Mouse (Mus musculus) frontal cortex, postnatal 10 days (tissue): Measurements from ENCODE around the gene Zfp37.
A peak's percentile ranks its signal among the peaks of the same experiment; 100 is the strongest.
"Not testable (repeated sequence)": the region's sequence is repeated elsewhere in the genome, so short reads cannot be mapped to it uniquely, and the experiment has no call there.

Experiments
- DNase-seq, 2 experiments: peaks; one replicate each; pipeline ENCODE4 v3.0.0; 2022; ENCODE audit warnings: low spot score in 2 of 2, mixed read lengths in 1 of 2

The Zfp37 gene

DNA sequence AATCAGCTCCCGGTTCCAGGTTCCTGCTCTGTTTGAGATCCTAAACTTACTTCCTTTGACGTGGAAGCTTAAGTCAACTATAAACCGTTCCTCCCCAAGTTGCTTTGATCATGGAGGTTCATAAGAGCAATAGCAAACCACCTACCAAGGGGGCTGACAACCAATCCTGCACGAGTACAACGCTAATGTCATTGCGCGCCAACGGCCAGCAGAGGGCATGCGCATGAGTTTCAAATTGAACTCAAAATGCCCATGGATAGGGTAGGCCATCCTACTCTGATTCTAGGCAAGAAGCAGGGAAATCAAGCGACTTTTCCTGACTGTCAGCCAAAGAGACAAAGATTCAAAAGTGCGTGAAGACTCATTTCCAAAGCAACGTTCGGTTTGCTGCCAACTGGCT lies at the start of gene Zfp37:
Zfp37 (minus strand) TSS at position 279 of the 400 bp plus-strand sequence.
- no peak for DNase-seq

DNA sequence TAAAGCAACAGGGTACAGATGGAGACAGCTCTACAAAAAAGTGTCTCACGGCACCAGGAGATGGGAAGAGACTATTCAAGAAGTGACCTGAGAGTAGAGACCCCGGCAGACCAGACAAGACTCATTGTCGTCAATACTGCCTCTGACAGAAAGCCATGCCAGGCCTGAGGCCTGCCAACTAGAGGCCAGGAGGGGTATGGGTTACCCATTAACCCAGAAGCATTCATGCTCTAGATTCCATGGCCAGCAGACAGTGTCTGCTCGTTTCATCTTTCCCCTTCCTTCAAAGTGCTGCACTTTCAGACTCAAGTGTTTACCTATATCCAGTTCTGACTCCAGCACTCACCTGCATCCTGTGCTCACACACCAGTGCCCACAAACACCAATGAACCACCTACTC lies 47.2 kb upstream of the Zfp37 start:
- DNase-seq: no peak

DNA sequence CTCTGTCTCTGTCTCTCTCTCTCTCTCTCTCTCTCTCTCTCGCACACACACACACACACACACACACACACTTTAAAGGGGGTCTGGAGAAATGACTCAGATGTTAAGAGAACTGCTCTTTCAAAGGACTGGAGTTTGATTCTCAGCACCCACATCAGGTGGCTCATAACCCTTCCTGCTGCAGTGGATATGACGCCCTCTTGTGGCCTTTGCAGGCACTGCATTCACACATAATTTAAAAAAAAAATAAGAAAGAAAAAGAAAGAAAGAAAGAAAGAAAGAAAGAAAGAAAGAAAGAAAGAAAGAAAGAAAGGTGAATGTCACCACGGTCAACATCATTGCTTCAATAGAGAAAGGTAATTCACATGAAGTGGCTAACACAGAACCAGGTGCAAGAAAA lies 46.4 kb upstream of the Zfp37 start:
- DNase-seq: no peak

DNA sequence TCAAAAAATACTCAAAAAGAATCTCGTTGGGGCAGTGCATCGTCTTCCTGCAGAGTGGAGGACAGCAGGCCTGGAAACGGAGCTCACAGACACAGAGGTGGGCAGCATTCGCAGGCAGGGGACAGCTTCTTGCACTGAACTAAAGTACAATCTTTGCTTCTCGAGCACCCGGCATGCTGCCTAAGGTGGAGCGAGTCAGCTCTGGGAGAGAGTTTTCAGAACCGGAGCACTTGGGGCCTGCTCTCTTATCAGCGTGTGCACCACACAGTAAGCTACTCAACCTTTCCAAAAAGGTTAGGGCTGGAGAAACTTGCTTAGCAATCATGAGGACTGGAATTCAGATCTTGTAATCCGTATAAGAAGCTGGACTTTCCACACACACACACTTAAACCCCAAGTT lies 45.8 kb upstream of the Zfp37 start:
- DNase-seq: no peak

DNA sequence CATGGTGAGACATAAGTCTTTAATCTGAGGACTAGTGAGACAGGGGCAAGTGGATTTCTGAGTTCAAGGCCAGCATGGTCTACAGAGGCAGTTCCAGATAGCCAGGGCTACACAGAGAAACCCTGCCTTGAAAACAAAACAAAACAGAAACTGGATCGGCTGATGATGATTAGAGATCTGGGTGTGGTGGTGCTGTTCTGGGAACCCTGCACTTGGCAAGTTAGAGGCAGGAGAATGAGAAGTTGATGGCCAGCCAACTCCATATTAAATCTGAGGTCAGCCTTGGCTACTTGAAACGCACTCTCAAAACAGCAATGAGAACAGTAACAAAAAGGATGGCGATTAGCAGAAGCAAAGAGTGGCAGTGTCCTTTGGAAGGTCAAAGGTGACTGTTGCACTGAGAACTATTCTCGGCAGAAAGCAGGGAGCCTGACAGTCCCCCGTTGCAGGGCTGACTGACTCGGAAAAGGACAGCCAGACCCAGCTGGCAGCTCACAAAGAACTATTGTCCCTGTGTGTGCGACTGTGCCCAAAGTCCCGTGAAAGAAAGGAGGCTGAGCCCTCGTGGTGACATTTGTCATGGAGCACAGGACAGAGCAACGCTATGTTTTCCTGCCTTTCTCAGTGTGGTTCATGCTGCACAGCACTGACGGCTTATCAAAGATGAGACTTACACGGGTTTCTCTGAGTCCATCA lies 44.1 kb upstream of the Zfp37 start:
- no peak for DNase-seq

DNA sequence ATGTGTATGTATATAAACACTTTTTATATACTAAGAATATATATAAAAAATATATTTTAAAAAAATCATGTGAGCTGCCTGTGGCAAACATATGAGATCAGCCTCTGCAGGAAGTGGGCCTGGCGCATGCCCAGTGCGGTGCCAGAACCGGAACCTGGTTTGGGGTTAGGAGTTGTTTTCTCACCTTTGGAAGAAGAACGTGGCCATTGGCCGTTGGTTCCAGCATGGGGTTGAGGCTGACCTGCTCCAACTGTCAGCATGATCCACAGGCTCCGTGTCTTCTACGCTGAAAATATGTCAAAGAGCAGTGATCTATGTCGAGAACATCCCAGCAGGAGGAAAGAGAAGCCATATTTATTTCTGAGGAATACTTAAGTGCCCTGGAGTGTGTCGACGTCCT lies 43.1 kb upstream of the Zfp37 start:
- no peak for DNase-seq

DNA sequence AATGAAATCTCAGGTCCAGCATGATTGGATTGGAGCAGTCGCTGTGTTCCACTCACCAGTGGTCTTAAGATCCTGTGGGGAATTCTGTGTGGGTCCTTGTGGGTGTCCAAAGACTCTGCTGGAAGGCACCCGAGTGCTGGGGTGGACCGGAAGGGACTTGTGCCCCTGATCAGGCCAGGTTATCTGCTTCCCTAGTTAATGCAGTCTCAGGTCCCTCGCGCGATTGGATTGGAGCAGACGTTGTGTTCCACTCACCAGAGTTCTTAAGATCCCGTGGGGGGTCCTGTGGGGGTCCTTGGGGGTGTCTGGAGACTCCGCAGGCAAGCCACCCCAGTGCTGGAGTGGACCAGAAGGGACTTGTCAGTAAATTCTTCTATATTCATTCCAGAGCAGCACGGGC lies 41.8 kb upstream of the Zfp37 start:
- DNase-seq: no peak

DNA sequence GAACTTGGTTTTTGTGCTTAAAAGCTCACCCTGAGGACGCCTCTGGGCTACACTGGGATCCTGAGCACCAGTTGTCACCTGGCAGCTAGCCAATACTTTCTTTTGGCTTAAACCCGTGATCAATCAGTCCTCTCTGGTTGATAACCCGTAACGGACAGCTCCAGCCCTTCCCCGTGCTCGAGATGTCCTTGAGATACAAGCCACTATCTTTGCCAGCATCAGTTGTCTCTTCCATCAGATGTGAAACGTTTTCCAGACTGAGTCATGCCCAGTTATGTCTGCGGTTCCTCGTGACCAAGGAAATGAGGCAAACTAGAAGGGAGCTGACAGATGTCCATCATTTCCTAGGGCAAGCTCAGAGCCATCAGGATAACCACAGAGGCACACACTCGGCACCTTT lies 36.3 kb upstream of the Zfp37 start:
- no peak for DNase-seq

DNA sequence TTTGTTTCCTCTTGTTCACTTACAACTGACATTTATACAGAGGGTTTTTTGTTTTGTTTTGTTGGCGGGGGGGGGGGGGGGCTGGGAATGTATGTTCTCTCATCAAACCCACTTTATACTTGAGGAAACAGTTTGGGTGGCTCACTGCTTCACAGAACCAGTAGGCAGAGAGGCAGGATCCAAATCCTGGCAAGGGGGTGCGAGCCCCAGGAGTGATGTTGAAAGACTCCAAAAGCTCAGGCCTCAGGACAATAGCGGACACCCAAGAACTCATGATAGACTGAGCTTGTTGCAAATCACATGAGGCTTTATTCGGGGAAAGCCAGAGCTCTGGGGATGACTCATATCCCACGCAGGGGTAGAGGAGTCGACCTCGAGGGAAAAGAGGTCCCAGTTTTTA lies 35.2 kb upstream of the Zfp37 start:
- DNase-seq: not testable (repeated sequence)

DNA sequence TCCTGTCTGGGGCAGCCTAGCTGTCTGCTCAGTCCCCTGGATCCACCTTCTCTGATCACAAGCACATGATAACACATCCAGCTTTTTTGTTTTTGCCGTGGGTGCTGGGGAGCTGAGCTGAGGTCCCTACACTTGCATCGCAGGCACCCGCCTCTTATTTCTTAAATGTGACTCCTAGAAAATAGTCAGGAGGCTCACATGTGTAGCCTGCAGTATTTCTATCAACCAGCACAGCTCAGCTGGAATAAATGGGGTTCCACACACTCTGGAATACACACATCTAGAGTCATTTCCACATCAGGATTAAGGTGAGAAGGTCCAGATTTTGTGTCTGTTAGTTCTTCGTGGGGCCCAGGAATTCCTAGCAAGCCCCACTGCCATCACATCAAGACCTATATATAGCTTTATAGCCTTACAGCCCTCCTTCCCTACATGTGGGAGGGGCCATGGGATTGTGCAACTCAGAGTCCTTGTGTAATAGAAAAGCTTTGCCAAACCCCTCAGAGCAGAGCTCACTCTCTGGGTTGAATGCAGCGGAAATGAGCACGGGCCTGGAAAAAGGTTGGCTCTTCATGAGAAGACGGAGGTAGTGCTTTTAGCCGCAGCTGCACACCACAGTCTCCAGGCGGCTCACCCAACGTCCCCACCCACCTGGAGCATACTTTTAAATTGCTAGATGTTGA lies 34.4 kb upstream of the Zfp37 start:
- DNase-seq: no peak

DNA sequence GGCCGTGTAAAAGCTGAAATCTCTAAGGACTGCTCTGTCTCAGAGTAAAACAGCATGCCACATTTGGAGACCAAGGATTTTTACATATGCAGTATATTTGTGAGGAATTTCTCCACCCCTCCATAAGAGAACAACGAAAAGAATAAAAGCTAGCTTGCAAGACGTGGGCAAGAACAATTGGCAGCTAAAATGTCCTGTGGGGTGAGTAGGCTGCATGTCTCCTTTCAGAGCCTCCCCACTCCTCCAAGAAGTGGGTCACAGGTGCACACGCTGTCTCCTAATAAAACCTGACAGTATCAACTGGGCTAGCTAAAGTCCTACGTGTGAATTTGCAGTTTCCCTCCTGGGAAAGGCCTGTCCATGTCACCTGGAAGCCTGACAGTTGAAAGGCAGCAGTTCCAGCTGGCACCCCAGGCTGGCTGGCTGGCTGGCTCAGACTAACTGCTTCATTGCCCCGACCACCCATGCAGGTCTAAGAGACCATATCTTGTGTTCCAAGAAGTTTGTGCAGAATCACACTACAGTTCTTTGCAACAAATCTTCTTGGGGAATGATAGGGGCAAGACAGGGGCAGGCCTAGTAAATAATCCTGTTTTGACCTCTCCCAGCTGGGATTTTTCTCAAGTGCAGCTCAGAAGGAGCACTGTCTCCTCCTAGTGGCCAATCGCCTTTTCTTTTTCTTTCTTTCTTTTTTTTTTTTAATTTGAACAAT lies 32.4 kb upstream of the Zfp37 start:
- DNase-seq: no peak

DNA sequence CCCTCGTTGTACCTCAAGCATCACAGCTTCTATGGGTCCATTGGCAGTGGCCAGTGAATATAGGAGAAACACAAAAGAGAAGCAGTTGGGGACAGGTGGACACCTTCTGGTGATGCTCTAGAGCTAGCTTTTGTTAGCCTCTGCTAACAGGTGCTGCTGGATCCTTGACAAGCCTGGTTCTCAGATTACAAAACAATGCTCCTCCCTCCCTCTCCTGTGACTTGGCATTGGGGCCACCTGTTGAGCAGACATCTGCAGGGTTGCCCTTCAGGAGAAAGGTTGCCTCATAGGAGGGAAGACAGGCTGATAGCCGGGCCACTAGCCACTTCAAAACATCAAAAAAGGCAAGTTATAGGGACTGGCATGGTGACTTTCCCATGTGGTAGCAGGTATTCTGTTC lies 31.4 kb upstream of the Zfp37 start, which contains the start of gene Slc31a2:
Slc31a2 (plus strand) TSS at position 287 of the 400 bp plus-strand sequence.
- DNase-seq: no peak

DNA sequence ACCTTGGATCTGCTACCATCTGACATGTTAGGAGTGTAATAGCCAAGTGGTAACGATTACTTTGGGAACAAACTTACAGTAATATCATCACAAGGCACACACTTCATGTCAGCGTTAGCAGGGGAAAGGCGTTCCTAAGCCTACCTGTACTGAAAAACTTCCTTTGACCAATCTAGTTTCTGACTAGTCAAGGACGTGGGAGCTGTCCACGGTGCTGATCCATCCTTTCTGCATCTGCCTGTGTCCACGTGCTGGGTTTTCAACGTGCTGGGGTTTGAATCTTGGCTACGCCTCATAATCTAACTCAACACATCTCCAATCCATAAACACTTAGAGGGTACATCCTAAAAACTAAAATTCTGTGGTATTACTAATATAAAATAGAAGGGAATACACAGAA lies 26.1 kb upstream of the Zfp37 start:
- DNase-seq: no peak

DNA sequence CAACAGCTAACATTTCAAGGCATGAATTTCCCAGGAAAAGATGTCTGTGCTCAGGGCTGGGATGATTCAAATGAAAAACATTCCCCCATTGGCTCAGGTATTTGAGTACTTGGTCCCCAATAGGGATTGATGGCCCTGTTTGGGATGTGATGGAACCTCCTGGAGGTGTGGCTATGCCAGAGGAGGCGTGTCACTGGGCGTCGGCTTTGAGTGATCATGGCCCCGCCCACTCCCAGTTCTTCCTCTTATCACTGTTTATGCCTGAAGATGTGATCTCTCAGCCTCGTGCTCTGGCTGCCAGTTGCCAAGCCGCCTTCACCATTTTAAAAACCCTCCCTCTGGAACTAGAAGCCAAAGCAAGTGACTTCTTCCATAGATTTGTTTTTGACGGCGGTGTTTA lies 23.7 kb upstream of the Zfp37 start:
- DNase-seq: no peak

DNA sequence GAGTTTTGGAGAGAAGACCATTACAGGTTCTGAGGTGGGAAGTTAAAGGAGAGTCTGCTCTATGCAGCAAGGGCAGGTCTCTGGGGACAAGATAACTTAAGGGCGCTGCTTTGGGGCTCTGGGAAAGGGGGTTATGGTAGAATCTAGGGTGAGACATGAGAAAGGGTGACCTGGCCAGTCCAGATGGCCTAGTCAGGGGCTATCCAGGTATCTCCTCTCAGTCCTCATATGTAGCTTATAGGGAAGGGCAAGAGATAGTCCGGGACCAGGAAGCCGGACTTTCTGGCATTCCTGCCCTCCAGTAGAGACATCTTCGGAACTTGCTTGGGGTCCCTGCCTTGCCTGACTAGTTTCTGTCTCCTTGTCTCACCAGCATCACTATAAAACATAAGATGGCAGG lies 20.9 kb upstream of the Zfp37 start:
- DNase-seq: no peak

DNA sequence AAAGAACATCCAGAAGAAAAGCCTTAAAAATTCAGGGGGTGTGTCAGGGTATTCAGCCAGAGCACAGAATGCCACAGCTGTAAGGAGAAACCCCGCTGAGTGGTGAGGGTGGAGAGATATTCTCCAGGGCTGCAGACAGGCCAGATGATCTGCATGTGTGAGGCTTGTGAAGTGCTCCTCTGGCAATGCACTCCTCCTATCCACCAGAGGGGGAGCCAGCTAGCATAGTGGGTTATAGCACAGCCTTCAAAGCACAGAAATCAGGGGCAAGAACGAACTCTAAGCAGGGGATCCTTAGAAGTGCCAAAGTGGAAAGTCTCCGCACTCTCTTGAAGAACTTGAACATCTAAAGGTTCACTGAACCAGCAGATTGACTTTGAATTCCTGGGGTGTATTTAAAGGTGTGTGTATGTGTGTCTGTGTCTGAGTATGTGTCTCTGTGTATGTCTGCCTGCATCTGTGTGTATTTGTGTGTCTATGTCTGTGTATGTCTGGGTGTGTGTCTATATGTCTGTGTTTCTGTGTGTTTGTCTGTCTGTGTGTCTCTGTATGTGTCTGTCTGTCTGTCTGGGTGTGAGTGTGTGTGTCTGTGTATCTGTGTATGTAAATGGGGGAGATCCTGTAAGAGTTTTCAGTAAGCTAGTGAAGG lies 20.2 kb upstream of the Zfp37 start:
- DNase-seq: no peak

DNA sequence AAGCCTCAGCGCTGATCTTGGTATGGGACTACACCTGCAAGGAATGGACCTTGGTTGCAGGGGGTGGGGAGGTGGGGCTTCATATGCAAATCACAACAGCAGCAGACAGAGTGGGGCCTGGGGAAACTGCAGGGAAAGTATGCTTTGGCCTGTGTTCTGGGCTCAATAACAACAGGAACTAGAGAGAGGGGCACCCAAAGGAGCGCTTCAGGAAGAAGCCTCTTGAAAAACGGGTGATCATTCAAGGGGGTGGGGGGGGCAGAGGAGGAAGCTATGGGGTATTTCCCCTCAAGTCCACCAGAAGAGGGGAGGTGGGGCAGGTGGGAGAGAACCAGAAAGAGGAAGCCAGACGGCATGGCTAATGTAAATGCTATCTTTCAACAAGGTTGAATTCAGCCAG lies 17.5 kb upstream of the Zfp37 start:
- DNase-seq: no peak

DNA sequence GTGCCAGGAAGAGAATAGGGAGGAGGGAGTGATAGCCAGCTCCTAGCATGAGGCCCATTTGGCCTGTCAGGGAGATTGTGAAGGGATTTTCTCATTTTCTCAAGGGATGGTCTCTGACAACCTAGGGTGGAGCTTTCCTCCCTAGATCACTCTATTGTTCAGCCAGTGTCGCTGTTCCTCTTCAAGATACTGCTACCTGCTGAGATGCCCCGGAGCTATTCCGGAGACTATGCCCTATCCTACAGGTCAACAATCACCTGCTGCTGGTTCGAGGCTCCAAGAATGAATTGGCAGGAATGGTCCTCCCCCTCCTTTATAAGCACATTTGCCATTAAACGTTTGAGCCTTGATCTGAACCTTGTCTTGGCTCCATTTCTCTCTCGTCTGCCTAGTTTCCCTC lies 9.7 kb upstream of the Zfp37 start:
- no peak for DNase-seq

DNA sequence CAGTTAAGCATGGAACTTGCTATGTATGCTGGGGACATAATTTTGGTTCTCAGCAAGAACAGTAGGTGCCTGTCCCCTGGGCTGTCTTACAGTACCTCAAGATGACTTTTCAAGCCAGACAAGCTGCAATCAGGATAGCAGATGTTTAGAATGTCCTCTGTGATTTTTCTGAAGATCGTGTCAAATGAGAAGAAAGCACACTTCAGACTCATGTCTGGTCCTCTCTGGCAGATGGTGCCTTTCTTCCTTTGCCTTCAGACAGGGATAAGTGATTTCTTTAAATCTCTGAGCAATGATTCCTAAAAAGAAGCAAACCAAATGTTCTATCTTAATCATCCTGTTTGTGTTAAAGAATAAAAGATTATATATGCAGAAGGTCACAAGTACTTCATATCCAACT lies 694 bp downstream of the Zfp37 start:
- DNase-seq: no peak

DNA sequence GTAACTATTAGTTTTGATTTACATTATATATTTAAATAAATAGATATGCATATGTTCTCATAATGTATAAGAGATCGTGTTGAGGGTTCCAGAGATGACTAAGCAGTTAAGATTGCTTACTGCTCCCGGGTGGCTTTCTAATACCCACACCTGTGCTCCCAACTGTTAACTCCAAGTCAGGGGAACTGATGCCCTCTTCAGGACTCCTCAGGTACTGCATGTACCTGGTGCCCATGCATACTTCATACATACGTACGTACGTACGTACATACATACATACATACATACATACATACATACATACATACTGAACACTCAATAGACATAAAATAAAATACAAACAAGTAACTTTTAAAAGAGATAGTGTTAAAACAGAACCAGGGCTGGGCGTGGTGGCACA lies 1.4 kb downstream of the Zfp37 start:
- no peak for DNase-seq

DNA sequence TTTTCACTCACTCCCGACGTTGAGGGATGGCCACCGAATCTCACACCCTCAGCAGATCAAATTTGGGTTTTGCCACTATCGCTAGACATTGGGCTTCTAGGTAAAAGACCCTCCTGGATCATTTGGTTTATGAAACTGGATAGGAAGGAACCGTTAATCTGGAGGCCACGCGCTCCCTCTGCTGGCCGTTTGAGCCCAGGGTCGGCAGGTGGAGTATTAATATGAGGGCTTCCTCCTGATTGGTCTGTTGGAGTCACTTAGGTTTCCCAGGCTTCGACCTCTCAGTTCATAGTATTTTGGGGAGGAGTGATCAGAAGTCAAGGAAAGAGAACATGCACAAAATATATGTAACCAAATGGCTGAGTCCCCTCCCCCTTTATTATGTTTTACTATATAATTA lies 2.5 kb downstream of the Zfp37 start:
- peak in 1 of 2 experiments; percentile 37 for DNase-seq

DNA sequence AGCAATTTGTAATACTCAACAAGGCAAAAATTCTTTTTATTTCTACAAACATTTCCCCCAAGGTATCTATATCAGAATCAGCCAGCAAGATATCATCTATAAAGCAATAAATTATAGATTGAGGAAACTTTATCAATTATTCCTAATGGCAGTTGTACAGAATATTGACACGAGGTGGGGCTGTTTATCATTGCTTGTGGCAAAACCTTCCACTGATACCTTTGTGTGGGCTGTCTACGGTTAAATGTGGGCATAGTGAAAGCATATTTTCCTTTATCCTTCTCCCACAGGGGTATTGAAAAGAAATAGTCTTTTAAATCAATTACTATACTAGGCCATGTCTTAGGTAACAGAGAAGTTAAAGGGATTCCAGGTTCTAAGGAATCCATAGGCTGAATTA lies 17.4 kb downstream of the Zfp37 start:
- no peak for DNase-seq

DNA sequence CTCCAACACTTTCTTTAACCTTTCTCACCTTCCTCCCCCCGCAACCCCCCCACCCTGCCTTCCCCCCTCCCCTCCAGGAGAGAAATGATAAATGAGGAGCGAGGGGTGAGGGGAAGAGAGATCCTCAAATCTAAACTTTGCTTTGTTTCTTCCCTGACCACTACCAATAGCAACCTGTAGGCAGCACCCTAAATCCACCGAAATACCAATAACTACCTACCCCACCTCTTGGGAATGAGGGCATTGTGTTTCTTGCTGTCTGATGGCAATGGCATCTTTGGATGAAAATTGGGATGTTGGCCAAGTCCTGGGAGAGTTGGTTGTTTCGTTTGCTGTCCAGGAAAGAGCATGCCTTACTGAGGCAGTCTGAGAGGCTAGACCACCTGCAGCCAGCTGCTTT lies 20.8 kb downstream of the Zfp37 start:
- DNase-seq: no peak
